Mouse (Mus musculus) embryonic fibroblast, embryonic 13.5 days (primary cell): ENCODE results near the gene Cyp2u1.

Experiments used
- CTCF ChIP-seq: IDR thresholded peaks from 2 replicates; pipeline ENCODE4 v1.5.1; 2011; ENCODE audit warnings: mild to moderate bottlenecking, control low read depth, low read length, moderate library complexity, borderline replicate concordance; ENCODE audit not compliant: insufficient read depth
- POLR2A ChIP-seq: IDR thresholded peaks from 2 replicates; pipeline ENCODE4 v1.6.1; 2011; ENCODE audit warnings: low read depth, mild to moderate bottlenecking, control low read depth, low read length, moderate library complexity

GRCm38 (mm10) chr3:131340885-131341284 is 37.9 kb upstream of the Cyp2u1 start:
- TF ChIP-seq POLR2A, result no peak
- TF ChIP-seq CTCF, result no peak
